Mouse (Mus musculus) mouse trophoblast stem cell (cell line): ENCODE data around the gene Ddi2.

Experiments
- in situ Hi-C, 2 experiments: fragments of 300-500 bp; cut with MseI, MboI; formaldehyde crosslinking; loops; 2 replicates in 1 of 2; 3 replicates in 1 of 2; pipeline ENCODE4 v1.15.1; 2025

Gene Ddi2

GRCm38 (mm10) chr4:141704625-141705024 is 18.6 kb downstream of the Ddi2 start:
- in situ Hi-C loops: no loop called here

DNA sequence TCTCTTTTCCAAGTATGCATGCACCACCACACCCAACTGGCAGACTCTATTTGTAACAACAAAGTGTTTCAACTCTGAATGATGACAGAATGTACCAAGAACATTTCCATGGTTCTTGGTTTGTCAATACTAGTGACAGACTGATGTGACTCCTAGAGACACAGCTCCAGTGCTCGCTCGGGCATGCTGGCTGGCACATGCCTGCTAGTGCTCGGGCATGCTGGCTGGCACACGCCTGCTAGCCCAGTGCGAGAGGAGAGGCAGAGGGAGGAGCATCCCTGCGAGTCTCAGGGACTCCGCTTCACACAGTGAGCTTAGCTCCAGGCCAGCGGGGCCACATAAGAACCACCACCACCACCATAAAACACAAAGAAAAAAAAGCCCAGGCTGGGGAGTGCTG is 28.5 kb downstream of the Ddi2 start:
- in situ Hi-C loops: no loop called here

DNA sequence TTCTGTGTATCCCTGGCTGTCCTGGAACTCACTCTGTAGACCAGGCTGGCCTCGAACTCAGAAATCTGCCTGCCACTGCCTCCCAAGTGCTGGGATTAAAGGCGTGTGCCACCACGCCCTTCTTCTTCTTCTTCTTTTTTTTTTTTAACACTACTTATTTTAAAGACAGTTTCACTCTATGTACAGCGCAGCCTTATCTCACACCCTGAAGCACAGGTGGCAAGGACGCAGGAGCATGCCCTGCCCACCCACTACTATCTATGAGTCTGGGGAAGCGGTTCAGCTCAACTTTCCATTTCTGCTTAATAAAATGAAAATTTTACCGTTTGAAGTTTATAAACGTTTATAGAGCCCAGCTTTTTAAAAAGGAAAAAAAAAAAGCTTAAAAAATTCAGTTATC is 34.7 kb downstream of the Ddi2 start:
- in situ Hi-C loops: no loop called here

GRCm38 (mm10) chr4:141686525-141686924 is 36.7 kb downstream of the Ddi2 start:
- in situ Hi-C loops: no loop called here

- in situ Hi-C loops: no loop called here
Observed at GRCm38 (mm10) chr4:141686093-141686492, 37.1 kb downstream of the Ddi2 start.

- in situ Hi-C loops: no loop called here
Observed at GRCm38 (mm10) chr4:141685499-141685898, 37.7 kb downstream of the Ddi2 start, which contains the start of gene Rsc1a1. Gene Rsc1a1 (minus strand): TSS chr4:141685599.

GRCm38 (mm10) chr4:141682706-141683230 is 40.5 kb downstream of the Ddi2 start:
- in situ Hi-C loops: no loop called here

DNA sequence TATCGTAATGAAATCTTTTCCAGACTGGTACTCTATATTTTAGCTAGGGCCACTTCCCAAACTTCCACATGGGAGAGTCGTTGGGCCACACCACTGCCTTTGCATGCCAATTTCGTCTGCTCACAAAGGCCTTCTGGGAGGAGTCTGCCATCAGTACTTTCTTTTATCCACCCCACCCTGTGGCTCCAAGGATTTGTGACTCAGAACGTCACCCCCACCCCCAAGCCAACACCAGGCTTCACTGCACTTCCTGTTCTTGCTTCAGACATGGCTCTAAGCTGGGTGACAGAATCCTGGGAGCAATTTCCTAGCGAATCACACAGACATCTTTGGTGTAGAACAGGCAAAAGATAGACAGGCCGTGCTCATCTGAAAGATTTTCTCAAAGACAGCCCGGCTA is 41.5 kb downstream of the Ddi2 start:
- in situ Hi-C loops: no loop called here

DNA sequence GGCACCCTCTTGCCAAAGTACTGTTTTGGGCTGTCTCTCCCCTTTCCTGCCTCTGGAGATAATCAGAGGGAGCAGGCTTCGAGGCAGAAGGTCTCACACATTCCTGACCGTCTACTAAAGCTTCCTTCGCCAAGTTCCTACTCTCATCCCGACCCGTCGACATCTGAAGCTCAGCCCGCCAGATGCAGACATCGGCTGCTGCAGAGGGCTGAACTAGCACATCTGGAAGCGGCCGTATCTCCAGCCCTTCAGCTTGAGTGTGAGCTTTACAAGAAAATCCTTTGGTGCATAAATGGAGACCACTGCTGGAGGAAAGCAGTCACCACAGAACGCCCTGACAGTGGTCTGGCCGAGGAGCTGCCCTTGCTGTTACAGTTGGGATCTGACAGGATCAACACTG is 42.3 kb downstream of the Ddi2 start:
- in situ Hi-C loops: no loop called here

DNA sequence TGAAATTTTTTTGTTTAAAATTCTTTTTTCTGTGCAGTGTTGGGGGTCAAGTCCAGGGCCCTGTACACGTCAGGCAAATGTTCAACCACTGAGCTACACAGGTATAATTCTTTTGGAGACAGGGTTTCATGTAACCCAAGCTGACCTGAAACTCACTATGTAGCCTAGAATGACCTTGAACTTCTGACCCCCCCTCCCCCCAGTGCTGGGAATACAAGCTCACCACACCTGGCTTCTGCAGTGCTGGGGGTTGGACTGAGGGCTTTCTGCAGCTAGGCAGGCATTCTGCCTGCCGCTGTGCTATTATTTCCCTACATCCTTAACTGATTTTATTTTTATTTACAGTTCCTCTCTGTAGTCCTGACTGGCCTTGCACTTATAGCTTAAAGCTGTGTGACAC is 44.2 kb downstream of the Ddi2 start:
- in situ Hi-C loops: no loop called here

DNA sequence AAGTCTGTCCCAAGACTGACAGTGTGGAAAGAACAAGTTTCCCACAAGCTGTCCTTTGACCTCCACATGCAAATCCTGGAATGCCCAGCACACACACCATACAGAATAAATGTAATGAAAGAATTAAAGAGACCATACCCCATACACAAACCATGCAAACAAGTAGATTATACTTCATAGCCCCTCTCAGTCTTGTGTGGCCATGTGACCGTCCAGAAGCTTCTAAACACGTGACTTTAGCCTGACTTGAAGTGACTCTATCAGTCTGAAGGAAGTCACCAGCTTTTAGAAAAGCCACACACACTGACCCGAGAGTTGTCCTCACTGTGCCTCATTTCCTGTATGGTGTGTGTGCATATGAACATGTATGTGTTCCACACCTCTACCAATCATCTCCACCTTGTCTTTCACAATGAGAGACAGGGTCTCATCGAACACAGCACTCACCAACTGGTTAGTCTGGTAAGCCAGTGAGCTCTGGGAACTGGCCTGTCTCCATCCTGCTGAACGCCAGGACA is 46.7 kb downstream of the Ddi2 start:
- in situ Hi-C loops: no loop called here

DNA sequence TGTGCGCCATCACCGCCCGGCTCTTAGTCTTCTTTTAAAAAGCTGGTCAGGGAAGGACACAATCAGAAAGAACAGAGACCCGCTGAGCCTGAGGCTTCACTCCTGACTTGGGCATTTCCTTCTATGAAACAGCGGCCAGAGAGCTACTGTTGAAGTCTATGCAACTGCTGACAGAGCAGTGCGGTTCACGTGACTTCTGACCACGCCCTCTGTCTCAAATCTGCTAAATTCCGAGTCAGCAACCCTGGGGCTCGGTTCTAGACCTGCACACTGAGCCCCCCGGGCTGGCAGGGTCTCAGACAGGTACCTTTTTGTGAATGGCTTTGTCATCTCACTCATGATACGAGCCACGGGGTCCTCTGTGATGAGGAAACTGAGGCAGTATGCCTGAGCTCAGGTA is 50.9 kb downstream of the Ddi2 start:
- in situ Hi-C loops: no loop called here

DNA sequence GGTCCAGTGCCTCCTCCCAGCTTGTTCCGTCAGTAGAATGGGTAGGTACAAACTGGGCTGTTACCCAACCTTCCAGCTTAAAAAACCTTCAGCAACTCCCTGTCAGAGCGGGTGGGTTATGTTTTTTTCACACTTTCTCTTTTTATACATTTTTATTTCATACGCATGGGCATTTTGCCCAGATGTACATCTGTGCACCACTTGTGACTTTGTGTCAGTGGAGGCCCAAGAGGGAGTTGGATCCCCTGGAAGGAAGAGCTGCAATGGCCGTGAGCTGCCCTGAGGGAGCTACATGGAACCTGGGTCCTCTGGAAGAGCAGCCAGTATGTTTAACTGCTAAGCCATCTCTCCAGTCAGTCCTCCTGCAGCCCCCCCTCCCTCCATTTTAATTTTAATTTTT is 51.8 kb downstream of the Ddi2 start:
- in situ Hi-C loops: no loop called here

DNA sequence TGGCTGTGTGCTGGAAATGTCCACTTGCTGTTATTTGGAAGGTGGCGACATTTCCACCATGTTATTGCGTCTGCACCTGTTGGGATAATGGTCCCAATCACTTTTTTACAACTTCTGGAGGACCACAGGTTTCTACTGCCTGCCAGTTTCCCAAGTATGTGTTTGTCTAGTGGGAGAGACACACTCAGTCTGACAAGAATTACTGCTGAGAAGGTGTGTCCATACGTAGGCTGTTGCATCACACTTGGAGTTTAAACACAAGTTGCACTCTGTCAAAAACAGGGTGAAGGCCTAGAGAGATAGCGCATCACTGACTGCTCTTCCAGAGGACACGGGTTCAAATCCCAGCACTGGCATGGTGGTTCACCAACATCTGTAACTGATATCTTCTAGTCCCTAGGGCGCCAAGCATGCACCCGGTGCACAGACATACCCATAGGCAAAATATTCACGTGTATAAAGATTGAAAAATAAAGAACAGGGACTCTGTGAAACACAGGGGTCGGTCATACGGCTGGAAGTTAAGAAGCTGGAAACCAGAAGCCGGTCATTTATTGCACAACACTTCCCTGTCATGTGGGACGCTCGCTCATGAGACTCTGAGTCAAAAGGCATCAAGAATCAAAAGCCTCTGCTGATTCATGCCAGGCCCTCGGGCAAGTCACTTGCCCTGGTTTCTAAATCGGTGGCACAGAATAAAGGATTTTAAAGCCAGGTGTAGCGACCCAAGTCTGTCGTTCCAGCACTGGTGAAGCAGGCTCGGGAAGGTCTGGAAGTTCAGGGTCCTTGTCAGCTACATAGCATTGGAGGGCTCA is 53.1 kb downstream of the Ddi2 start:
- in situ Hi-C loops: no loop called here

DNA sequence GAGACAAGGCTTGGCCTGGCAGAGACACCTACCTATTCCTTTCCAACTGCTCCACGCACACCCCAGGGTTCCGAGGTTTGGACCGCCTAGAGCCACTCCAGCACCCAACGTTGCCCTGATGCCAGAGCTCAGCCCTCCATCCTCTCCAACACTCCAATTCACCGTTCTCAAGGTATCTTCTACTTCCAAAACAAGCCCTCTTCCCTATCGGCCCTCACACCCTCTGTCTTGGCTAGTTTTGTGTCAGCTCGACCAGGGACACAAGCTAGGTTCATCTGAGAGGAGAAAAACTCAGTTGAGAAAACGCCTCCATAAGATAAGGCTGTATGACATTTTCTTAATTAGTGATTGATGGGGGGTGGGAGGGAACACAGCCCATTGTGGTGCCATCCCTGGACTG is 58.4 kb downstream of the Ddi2 start, which contains the start of gene Plekhm2:
Gene Plekhm2, minus strand, starts transcription at position 101 of the 400 bp plus-strand sequence.
- in situ Hi-C loops: no loop called here

DNA sequence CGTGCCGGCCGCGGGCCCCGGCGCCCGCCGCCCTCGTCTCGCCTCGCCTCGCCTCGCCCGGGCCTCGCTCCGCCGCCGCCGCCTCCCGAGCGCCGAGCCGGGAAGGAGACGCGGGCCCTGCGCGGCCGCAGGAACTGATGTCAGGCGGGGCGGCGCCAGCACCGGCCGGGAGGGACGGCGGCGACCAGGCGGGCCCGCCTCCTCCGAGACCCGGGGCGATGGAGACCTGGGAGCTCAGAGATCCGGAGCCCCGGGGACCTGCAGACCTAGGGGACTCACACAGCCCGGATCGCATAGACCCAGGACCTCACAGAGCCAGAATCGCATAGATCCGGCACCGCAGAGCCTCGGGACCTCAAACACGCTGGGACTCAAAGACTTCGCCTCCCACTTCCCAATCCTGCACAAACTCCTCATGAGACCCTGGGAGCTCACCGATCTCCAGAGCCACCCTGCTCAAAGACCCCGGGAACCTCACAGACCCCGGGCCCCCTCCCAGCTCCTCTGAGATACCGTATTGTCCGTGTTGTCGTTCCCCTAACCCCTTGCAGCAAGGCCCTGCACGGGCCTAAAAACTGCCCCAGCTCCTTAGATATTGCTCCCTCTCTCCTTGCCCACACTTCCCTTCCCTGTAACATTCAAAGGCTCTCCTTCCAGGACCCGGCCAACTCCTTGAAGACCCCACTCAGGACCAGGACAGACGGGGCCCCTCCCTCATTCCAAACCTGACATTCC is 59.0 kb downstream of the Ddi2 start:
- in situ Hi-C loops: no loop called here

GRCm38 (mm10) chr4:141663122-141663931 is 59.9 kb downstream of the Ddi2 start:
- in situ Hi-C loops: no loop called here

- in situ Hi-C loops: no loop called here
Observed at GRCm38 (mm10) chr4:141660884-141661283, 62.3 kb downstream of the Ddi2 start.

GRCm38 (mm10) chr4:141659739-141660138 is 63.5 kb downstream of the Ddi2 start:
- in situ Hi-C loops: no loop called here

DNA sequence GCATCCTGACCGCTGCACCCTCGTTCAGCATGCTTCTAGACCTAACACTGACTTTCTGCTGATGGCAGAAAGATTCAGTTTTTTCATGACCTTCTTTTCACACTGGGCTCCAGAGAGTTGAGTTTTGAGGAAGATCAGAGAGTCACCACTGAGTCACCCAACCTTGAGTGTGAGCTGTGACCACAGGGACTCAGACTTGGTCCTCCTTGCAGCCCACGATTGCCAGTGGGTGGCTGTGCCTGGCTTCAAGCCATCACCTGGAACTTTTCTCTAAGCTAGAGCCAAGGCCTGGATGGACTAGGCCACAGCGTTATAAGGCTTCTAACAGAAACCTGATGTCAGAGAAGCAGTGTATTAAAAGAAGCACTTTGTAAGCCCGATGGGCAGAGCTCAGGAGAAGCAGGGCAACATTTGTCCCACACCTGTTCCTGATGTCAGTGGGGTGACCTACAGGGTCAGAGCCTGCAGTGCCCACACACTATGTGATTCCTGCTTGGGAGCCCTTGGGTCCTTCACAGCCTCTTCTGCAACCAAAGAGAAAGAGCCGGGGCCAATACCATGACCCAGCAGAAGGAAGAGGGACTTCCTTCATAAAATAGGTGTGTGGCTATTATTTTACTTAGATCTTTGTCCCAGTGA is 64.3 kb downstream of the Ddi2 start:
- in situ Hi-C loops: no loop called here

- in situ Hi-C loops: no loop called here
Observed at GRCm38 (mm10) chr4:141656932-141657331, 66.3 kb downstream of the Ddi2 start.
